Mouse (Mus musculus): Measurements from ENCODE around the gene Cep57.
"Not testable (repeated sequence)": the region's sequence is repeated elsewhere in the genome, so short reads cannot be mapped to it uniquely, and the experiment has no call there.

The Cep57 gene

GRCm38 (mm10) chr9:13804480-13804879 is 22.4 kb downstream of the Cep57 start:
- in situ Hi-C loops (cut with MboI, MseI) = loop anchor here in 1 of 2 experiments (5.0 to 25.0 kb wide), 2 partner anchors 567 to 1533 kb away; no protein-coding TSS in a partner anchor

GRCm38 (mm10) chr9:13794756-13795155 is 32.2 kb downstream of the Cep57 start:
- in situ Hi-C loops (cut with MboI, MseI) = no loop called here

GRCm38 (mm10) chr9:13794302-13794701 is 32.6 kb downstream of the Cep57 start:
- in situ Hi-C loops (cut with MboI, MseI) = no loop called here

GRCm38 (mm10) chr9:13790864-13791263 is 36.0 kb downstream of the Cep57 start:
- in situ Hi-C loops (cut with MboI, MseI) = not testable (repeated sequence)

- in situ Hi-C loops (cut with MboI, MseI) = loop anchor here in 1 of 2 experiments (10.0 kb wide), 1 partner anchor 1773 kb away; no protein-coding TSS in a partner anchor
These were observed 44.9 kb downstream of the Cep57 start for GRCm38 (mm10) chr9:13781985-13782384.

GRCm38 (mm10) chr9:13774732-13775131 is 52.2 kb downstream of the Cep57 start:
- in situ Hi-C loops (cut with MboI, MseI) = no loop called here

GRCm38 (mm10) chr9:13766570-13766969 is 60.3 kb downstream of the Cep57 start:
- in situ Hi-C loops (cut with MboI, MseI) = no loop called here

- in situ Hi-C loops (cut with MboI, MseI) = no loop called here
These were observed 61.3 kb downstream of the Cep57 start for GRCm38 (mm10) chr9:13765624-13766023.

- in situ Hi-C loops (cut with MboI, MseI) = no loop called here
These were observed 66.5 kb downstream of the Cep57 start for GRCm38 (mm10) chr9:13760430-13760829.

Measured in T-helper 17 cell (primary cell).